19 mouse cellular contexts compared by ENCODE assay signal in genomic region chr13:57686437-57686836, GRCm38 (mm10).
A peak's percentile ranks its signal among the peaks of the same experiment; 100 is the strongest.
DNase-seq lines count a peak whose midpoint lies in the region; ATAC-seq lines count a peak whose summit lies in the region.
"Had no signal": no experiment of that assay in that cellular context is flagged by ENCODE, and none has a peak within 500 bp of the region (broad histone marks: within the 10 kb centered on the region; RNA-seq: fewer than 3 reads in every experiment).

No protein-coding gene starts in this region.

- no peak overlapping the region for H3K4me2 ChIP-seq in liver, embryonic 12.5 days
- H3K4me2 ChIP-seq: embryonic facial prominence, embryonic 13.5 days; forebrain, embryonic 12.5 days; heart, embryonic 13.5 days; hindbrain, embryonic 12.5 days had no signal

- peak; percentile 7 for DNase-seq in layer of hippocampus, adult 9-11 months
- no peak for DNase-seq in layer of hippocampus, adult 18-20 months (ENCODE audit: low spot score in 2 of 2)
- DNase-seq in liver = no peak
- DNase-seq in brain, adult 2 months (ENCODE audit: low read depth, low spot score) = peak; percentile 73
- peak; percentile 54 for DNase-seq in telencephalon, adult 2 months (ENCODE audit: low read depth, low spot score)
- DNase-seq in limb, embryonic 10.5 days (ENCODE audit: low spot score) = no peak
- DNase-seq: adrenal gland, postnatal 10 days; cerebellum, adult 11-12 months; cerebellum, adult 9-10 months; cerebellum, postnatal 25 days; gastrocnemius, adult 2 months; gastrocnemius, postnatal 25 days; heart, postnatal 4 days had no signal

- no peaks in the 10 kb centered on the region; the same call in 1 of the 2 replicates for H3K27me3 ChIP-seq in liver, embryonic 12.5 days (replicated peaks)
- H3K27me3 ChIP-seq in limb, embryonic 10.5 days (ENCODE audit: low read depth, poor library complexity, severe bottlenecking) = no peaks in the 10 kb centered on the region
- H3K27me3 ChIP-seq: embryonic facial prominence, embryonic 13.5 days; forebrain, embryonic 12.5 days; hindbrain, embryonic 12.5 days had no signal

- no peaks in the 10 kb centered on the region for H3K9me3 ChIP-seq in liver, embryonic 12.5 days (replicated peaks)
- H3K9me3 ChIP-seq in limb, embryonic 10.5 days (replicated peaks) = no peaks in the 10 kb centered on the region
- H3K9me3 ChIP-seq: embryonic facial prominence, embryonic 13.5 days; forebrain, embryonic 12.5 days; heart, embryonic 13.5 days; hindbrain, embryonic 12.5 days had no signal

- peaks cover 35% of the 10 kb centered on the region for H3K4me1 ChIP-seq in liver, embryonic 12.5 days
- H3K4me1 ChIP-seq in limb, embryonic 10.5 days = 0 out of 2 replicates have a peak, but pooled peaks cover 8% of the 10 kb centered on the region
- H3K4me1 ChIP-seq: embryonic facial prominence, embryonic 13.5 days; forebrain, embryonic 12.5 days; hindbrain, embryonic 12.5 days had no signal

- no peak overlapping the region for H3K4me3 ChIP-seq in liver, embryonic 12.5 days
- no peak overlapping the region for H3K4me3 ChIP-seq in limb, embryonic 10.5 days
- H3K4me3 ChIP-seq: embryonic facial prominence, embryonic 13.5 days; forebrain, embryonic 12.5 days; gastrocnemius, adult 2 months; heart, embryonic 13.5 days; hindbrain, embryonic 12.5 days had no signal

- H3K9ac ChIP-seq in liver, embryonic 12.5 days = no peak overlapping the region
- H3K9ac ChIP-seq: embryonic facial prominence, embryonic 13.5 days; forebrain, embryonic 12.5 days; heart, embryonic 13.5 days; hindbrain, embryonic 12.5 days had no signal

- 58% methylated on average over 5 of the region's 5 CpGs for WGBS in liver, embryonic 12.5 days (ENCODE audit: insufficient replicate concordance)
- 82% methylated on average over 5 of the region's 5 CpGs for WGBS in limb, embryonic 10.5 days

- no peaks in the 10 kb centered on the region for H3K36me3 ChIP-seq in liver, embryonic 12.5 days
- no peaks in the 10 kb centered on the region for H3K36me3 ChIP-seq in limb, embryonic 10.5 days
- H3K36me3 ChIP-seq: embryonic facial prominence, embryonic 13.5 days; forebrain, embryonic 12.5 days; heart, embryonic 13.5 days; hindbrain, embryonic 12.5 days had no signal

- no peak for ATAC-seq in liver, embryonic 12.5 days
- ATAC-seq: forebrain, embryonic 16.5 days had no signal

- peak overlapping the region; percentile 45; the same call in 1 of the 2 replicates for H3K27ac ChIP-seq in liver, embryonic 12.5 days
- H3K27ac ChIP-seq in limb, embryonic 10.5 days = no peak overlapping the region
- H3K27ac ChIP-seq: embryonic facial prominence, embryonic 13.5 days; forebrain, embryonic 12.5 days; gastrocnemius, adult 2 months; heart, embryonic 13.5 days; hindbrain, embryonic 12.5 days had no signal

Comparison
In these comparisons a context has a peak if more than half of its experiments do, and no peak if none do; other contexts are left out.
1. DNase-seq: peak in layer of hippocampus, adult 9-11 months (single experiment), brain, adult 2 months (single experiment) and telencephalon, adult 2 months (single experiment); none in layer of hippocampus, adult 18-20 months (0 of 2), liver (single experiment) and limb, embryonic 10.5 days (single experiment).